Mouse (Mus musculus): ENCODE measurements around the gene Traf6. TPM values are rescaled to one million over a fixed set of nuclear protein-coding genes. Genes with fewer than 3 reads are reported as not detected.
A peak's percentile ranks its signal among the peaks of the same experiment; 100 is the strongest.

Traf6 gene
- polyA plus RNA-seq, 1 experiment: 8.6 TPM

DNA sequence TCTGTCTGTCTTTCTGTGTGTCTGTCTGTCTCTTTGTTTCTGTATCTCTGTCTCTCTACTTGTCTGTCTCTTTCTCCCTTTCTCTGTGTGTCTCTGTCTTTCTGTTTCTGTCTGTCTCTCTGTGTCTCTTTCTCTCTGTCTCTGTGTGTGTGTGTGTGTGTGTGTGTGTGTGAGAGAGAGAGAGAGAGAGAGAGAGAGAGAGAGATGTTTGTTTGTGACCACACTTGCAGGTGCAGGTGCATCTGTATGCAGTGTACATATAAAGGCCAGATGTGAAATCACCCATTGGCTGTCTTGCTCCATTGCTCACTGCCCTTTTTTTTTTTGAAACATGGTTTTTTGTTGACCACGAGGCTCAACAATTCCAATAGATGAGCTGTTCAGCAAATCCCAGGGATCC lies 27.8 kb upstream of the Traf6 start:
- H3K27ac ChIP-seq (ENCODE audit: insufficient read depth, low read length): no peak overlapping the region
- 24% methylated on average over 1 of the region's 1 CpGs for WGBS
- no peaks in the 10 kb centered on the region for H3K27me3 ChIP-seq (ENCODE audit: control insufficient read depth, insufficient read depth, low read length)
- peaks cover 2% of the 10 kb centered on the region; the same call in 1 of the 2 replicates for H3K4me1 ChIP-seq (ENCODE audit: control insufficient read depth, insufficient read depth, insufficient read length)
- no peak overlapping the region for H3K4me3 ChIP-seq (ENCODE audit: extremely low read depth, insufficient read depth, insufficient read length)
- DNase-seq (ENCODE audit: low read depth in 1 of 2, low spot score in 2 of 2): no peak
- TF ChIP-seq CTCF (IDR thresholded peaks at IDR 0.05; ENCODE audit: extremely low read depth, insufficient read depth, insufficient read length, insufficient replicate concordance): no peak
- TF ChIP-seq POLR2A (IDR thresholded peaks at IDR 0.05; ENCODE audit: low read depth, low read length): no peak
- H3K36me3 ChIP-seq (ENCODE audit: control insufficient read depth, insufficient read depth, low read length): no peaks in the 10 kb centered on the region

DNA sequence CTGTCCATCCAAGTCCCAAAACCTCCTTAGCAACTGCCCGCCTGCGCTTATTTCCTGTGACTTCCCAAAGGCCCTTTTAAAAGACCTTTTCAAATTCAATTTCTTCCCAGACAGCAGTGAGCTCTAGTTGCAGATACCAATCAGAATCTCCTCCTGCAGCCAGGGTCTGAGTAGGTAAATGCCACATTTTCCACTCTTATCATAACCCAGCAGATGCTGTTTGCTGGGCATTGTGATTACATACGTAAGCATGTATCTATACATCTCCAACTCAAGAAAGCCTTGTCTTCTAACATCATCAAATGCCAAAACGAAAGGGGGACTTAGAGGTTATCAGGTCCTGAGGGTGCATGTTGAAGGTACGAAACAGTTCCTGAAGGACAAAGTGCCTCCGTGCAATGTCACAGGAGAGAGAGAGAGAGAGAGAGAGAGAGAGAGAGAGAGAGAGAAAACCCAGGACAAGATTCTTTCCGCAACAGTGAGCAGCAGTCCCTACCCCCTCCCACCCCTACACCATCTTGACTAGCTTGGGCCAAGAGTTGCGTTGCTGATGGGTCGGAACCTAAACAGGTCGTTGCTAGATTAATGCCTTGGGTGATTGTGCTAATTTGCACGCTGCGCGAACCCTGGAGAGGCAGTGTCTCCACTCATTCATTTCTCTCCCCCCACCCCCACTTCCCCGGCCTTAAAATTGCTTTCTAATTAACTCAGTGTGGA lies 25.9 kb upstream of the Traf6 start:
- Histone ChIP-seq H3K27ac (ENCODE audit: insufficient read depth, low read length) (no peak overlapping the region), H3K4me1 (ENCODE audit: control insufficient read depth, insufficient read depth, insufficient read length) (peaks cover 2% of the 10 kb centered on the region; the same call in 1 of the 2 replicates), H3K36me3 (ENCODE audit: control insufficient read depth, insufficient read depth, low read length) (no peaks in the 10 kb centered on the region), H3K4me3 (ENCODE audit: extremely low read depth, insufficient read depth, insufficient read length) (no peak overlapping the region), H3K27me3 (ENCODE audit: control insufficient read depth, insufficient read depth, low read length) (no peaks in the 10 kb centered on the region)
- DNase-seq (ENCODE audit: low read depth in 1 of 2, low spot score in 2 of 2): no peak
- TF ChIP-seq POLR2A (IDR thresholded peaks at IDR 0.05; ENCODE audit: low read depth, low read length): no peak
- 46% methylated on average over 14 of the region's 14 CpGs for WGBS

DNA sequence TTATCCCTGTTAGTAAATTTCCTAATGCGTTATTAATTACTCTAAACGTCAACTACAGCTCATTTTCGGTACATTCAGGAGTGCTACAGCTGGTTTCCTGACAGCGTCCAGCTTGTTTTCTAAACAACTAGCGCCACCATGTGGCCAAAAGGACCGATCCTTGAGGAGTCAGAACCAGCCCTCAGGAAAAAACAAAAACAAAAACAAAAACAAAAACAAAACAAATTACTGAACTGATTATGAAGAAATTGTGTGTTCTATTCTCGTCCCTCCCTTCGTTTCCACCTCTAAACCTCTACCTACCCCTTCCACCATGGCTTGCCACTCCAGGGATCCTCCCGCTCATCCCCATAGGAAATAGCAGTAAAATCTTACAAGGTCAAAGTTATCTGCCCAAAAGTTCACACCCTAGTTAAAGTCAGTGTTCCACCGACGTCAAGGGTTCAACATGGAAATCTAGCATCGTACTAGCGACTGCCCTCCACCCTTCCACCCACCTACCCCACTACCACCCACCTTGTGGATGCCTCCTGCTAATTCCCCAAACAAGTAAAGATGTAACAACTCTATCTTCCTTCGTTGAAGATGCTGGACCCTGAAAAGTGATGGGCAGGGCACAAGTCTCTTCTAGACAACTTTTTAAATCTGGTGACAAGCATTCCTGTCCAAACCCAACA lies 25.2 kb upstream of the Traf6 start:
- peaks cover 1% of the 10 kb centered on the region; the same call in 1 of the 2 replicates for H3K4me1 ChIP-seq (ENCODE audit: control insufficient read depth, insufficient read depth, insufficient read length)
- no peak overlapping the region for H3K4me3 ChIP-seq (ENCODE audit: extremely low read depth, insufficient read depth, insufficient read length)
- 16% methylated on average over 14 of the region's 14 CpGs for WGBS
- H3K27me3 ChIP-seq (ENCODE audit: control insufficient read depth, insufficient read depth, low read length): no peaks in the 10 kb centered on the region
- no peaks in the 10 kb centered on the region for H3K36me3 ChIP-seq (ENCODE audit: control insufficient read depth, insufficient read depth, low read length)
- no peak overlapping the region for H3K27ac ChIP-seq (ENCODE audit: insufficient read depth, low read length)
- no peak for TF ChIP-seq POLR2A (IDR thresholded peaks at IDR 0.05; ENCODE audit: low read depth, low read length)
- peak; percentile 38; the same call in 1 of the 2 replicates for TF ChIP-seq CTCF (IDR thresholded peaks at IDR 0.05; ENCODE audit: extremely low read depth, insufficient read depth, insufficient read length, insufficient replicate concordance)
- peak; percentile 28 to 65 for DNase-seq (ENCODE audit: low read depth in 1 of 2, low spot score in 2 of 2)

DNA sequence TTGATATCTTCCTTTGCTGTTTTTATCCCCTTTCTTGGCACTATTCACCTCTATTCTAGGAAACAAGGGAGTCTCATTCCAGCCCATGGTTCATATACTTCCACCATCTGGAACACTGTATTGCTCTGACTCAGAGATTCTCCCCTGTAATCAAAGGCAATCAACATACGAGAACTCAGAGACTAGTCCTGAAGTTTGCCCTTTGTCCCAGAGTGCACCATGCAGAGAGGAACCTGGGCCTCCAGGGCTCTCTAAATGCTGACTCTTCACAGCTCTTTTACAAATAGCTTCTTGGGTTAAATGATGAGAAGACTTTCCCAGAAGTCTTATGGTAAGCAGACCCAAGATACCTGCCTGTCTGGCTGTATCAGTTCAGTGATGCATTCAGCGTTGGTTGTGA lies 17.7 kb upstream of the Traf6 start:
- no peaks in the 10 kb centered on the region for H3K27me3 ChIP-seq (ENCODE audit: control insufficient read depth, insufficient read depth, low read length)
- no peak for DNase-seq (ENCODE audit: low read depth in 1 of 2, low spot score in 2 of 2)
- 87% methylated on average over 2 of the region's 2 CpGs for WGBS
- H3K36me3 ChIP-seq (ENCODE audit: control insufficient read depth, insufficient read depth, low read length): no peaks in the 10 kb centered on the region
- TF ChIP-seq POLR2A (IDR thresholded peaks at IDR 0.05; ENCODE audit: low read depth, low read length) (no peak), CTCF (IDR thresholded peaks at IDR 0.05; ENCODE audit: extremely low read depth, insufficient read depth, insufficient read length, insufficient replicate concordance) (no peak)
- H3K4me1 ChIP-seq (ENCODE audit: control insufficient read depth, insufficient read depth, insufficient read length): no peaks in the 10 kb centered on the region; the same call in 1 of the 2 replicates
- no peak overlapping the region for H3K4me3 ChIP-seq (ENCODE audit: extremely low read depth, insufficient read depth, insufficient read length)
- no peak overlapping the region for H3K27ac ChIP-seq (ENCODE audit: insufficient read depth, low read length)

DNA sequence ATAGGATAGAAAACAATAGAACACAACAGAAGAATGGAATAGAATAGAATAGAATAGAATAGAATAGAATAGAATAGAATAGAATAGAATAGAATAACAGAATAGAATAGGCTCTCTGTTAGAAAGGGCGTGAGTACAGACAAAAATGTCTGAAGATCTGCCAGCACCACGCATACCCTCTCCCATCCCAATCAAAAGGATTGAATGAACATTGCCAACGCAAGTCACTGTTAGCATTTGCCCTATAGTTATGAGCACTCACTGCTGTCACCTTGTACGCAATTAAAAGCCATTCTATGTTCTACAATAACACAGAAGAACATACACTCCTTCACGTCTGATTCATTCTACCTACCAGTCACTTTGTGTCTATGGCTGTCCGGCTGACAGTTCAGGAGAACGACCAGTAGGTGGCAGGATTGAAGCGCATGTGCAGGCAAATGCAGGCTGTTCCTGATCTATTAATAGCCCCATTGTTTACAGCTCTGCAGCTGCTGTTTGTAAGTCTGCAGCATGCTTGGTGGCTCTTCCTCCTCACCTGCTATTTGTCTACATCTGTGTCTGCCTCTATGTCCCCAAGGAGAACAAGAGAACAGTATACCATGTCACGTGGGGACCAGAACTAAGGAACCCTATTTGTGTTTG lies 13.0 kb upstream of the Traf6 start:
- no peak for TF ChIP-seq POLR2A (IDR thresholded peaks at IDR 0.05; ENCODE audit: low read depth, low read length)
- peak; percentile 80; the same call in 1 of the 2 replicates for TF ChIP-seq CTCF (IDR thresholded peaks at IDR 0.05; ENCODE audit: extremely low read depth, insufficient read depth, insufficient read length, insufficient replicate concordance)
- no peak overlapping the region for H3K4me3 ChIP-seq (ENCODE audit: extremely low read depth, insufficient read depth, insufficient read length)
- DNase-seq (ENCODE audit: low read depth in 1 of 2, low spot score in 2 of 2): peak; percentile 28 to 67
- no peaks in the 10 kb centered on the region for H3K27me3 ChIP-seq (ENCODE audit: control insufficient read depth, insufficient read depth, low read length)
- H3K4me1 ChIP-seq (ENCODE audit: control insufficient read depth, insufficient read depth, insufficient read length): no peaks in the 10 kb centered on the region; the same call in 1 of the 2 replicates
- no peak overlapping the region for H3K27ac ChIP-seq (ENCODE audit: insufficient read depth, low read length)
- WGBS: 28% methylated on average over 9 of the region's 9 CpGs
- H3K36me3 ChIP-seq (ENCODE audit: control insufficient read depth, insufficient read depth, low read length): no peaks in the 10 kb centered on the region

DNA sequence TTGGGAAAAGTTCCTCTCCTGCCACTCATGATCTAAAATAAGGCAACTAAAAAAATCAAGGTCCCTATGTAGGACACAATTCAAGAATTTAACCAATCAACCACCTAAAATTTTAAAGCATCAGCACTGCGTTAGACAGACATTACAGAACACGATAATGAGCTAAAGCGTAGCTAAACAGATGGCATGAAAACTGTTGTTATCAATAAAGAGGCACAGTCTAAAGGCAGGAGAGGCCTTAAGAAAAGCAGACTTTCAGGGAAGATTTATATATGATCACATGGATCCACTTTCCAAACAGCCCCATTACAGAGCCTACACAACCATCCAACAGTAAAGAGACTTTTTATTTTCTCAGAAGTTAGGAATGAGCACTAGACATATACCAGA lies 12.5 kb upstream of the Traf6 start:
- H3K27me3 ChIP-seq (ENCODE audit: control insufficient read depth, insufficient read depth, low read length): no peaks in the 10 kb centered on the region
- H3K4me1 ChIP-seq (ENCODE audit: control insufficient read depth, insufficient read depth, insufficient read length): no peaks in the 10 kb centered on the region; the same call in 1 of the 2 replicates
- TF ChIP-seq CTCF (IDR thresholded peaks at IDR 0.05; ENCODE audit: extremely low read depth, insufficient read depth, insufficient read length, insufficient replicate concordance) (no peak), POLR2A (IDR thresholded peaks at IDR 0.05; ENCODE audit: low read depth, low read length) (no peak)
- no peak overlapping the region for H3K27ac ChIP-seq (ENCODE audit: insufficient read depth, low read length)
- no peak for DNase-seq (ENCODE audit: low read depth in 1 of 2, low spot score in 2 of 2)
- H3K36me3 ChIP-seq (ENCODE audit: control insufficient read depth, insufficient read depth, low read length): no peaks in the 10 kb centered on the region
- 91% methylated on average over 3 of the region's 3 CpGs for WGBS
- H3K4me3 ChIP-seq (ENCODE audit: extremely low read depth, insufficient read depth, insufficient read length): no peak overlapping the region

All from spleen, adult 2 months (tissue).